Comparison of ENCODE assay signal across 13 mouse cellular contexts in the genomic region with DNA sequence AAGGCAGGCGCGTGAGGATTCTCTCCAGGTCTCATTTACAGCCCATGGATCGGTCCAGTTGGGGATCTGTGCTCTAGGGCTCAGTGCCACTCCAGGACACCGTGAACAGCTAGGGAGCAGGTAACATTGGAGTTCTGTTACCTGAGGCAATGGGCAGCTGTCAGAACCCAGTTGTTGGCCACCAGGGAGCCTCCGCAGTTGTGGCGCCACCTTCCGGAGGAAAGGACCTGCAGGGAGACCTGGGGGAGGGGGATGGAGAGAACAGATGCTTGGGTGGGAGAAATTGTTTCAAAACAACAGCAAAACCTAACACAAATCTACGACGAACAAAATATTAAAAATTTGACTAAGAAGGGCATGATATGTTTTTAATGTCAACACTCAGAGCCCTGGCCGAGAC. TPM values are rescaled to one million over a fixed set of nuclear protein-coding genes. Genes with fewer than 3 reads are reported as not detected.
DNase-seq lines count a peak whose midpoint lies in the region; ATAC-seq and TF ChIP-seq lines count a peak whose summit lies in the region.
"Had no signal": no experiment of that assay in that cellular context is flagged by ENCODE, and none has a peak within 500 bp of the region (broad histone marks: within the 10 kb centered on the region; RNA-seq: fewer than 3 reads in every experiment).

No protein-coding gene starts in this region.

- H3K4me1 ChIP-seq in spleen, adult 2 months (ENCODE audit: control insufficient read depth, insufficient read depth, insufficient read length) = no peaks in the 10 kb centered on the region
- H3K4me1 ChIP-seq in stomach, postnatal 0 days (replicated peaks; ENCODE audit: control insufficient read depth, insufficient read depth) = no peaks in the 10 kb centered on the region

- no peaks in the 10 kb centered on the region for H3K36me3 ChIP-seq in spleen, adult 2 months (ENCODE audit: control insufficient read depth, insufficient read depth, low read length)
- no peaks in the 10 kb centered on the region for H3K36me3 ChIP-seq in stomach, postnatal 0 days (ENCODE audit: control insufficient read depth, insufficient read depth, low read length)
- H3K36me3 ChIP-seq: forebrain, embryonic 12.5 days had no signal

- H3K27ac ChIP-seq in spleen, adult 2 months (ENCODE audit: insufficient read depth, low read length) = no peak overlapping the region
- H3K27ac ChIP-seq in stomach, postnatal 0 days (replicated peaks) = no peak overlapping the region
- H3K27ac ChIP-seq: forebrain, embryonic 12.5 days; macrophage had no signal

- intact Hi-C loops in heart, postnatal 25 days (cut with DNase I) = no loop called here

- DNase-seq in heart, adult 11 months = peak; percentile 87
- DNase-seq in heart, postnatal 25 days (ENCODE audit: low spot score) = no peak
- no peak for DNase-seq in spleen, adult 2 months (ENCODE audit: low read depth in 1 of 2, low spot score in 2 of 2)
- DNase-seq in spleen, postnatal 36 days (ENCODE audit: low spot score in 2 of 2) = no peak
- DNase-seq in kidney, postnatal 14 days = peak; percentile 11
- peak; percentile 28 for DNase-seq in stomach, postnatal 0 days (ENCODE audit: low spot score)
- no peak for DNase-seq in frontal cortex, postnatal 10 days (ENCODE audit: low spot score in 2 of 2)
- DNase-seq: cerebellum, adult 9-11 months had no signal

- TF ChIP-seq EP300 in stomach, postnatal 0 days (optimal IDR thresholded peaks at IDR 0.05) = no peak

- H3K27me3 ChIP-seq in spleen, adult 2 months (ENCODE audit: control insufficient read depth, insufficient read depth, low read length) = no peaks in the 10 kb centered on the region
- no peaks in the 10 kb centered on the region for H3K27me3 ChIP-seq in stomach, postnatal 0 days (ENCODE audit: control insufficient read depth, insufficient read depth, low read length)
- H3K27me3 ChIP-seq: forebrain, embryonic 12.5 days had no signal

- H3K4me3 ChIP-seq in spleen, adult 2 months (ENCODE audit: extremely low read depth, insufficient read depth, insufficient read length) = no peak overlapping the region
- H3K4me3 ChIP-seq in stomach, postnatal 0 days (ENCODE audit: low read depth, low read length) = no peak overlapping the region
- H3K4me3 ChIP-seq: forebrain, embryonic 12.5 days had no signal

- H3K9me3 ChIP-seq in stomach, postnatal 0 days (ENCODE audit: control insufficient read depth, low read length) = no peaks in the 10 kb centered on the region
- H3K9me3 ChIP-seq: forebrain, embryonic 12.5 days had no signal

- 88% methylated on average over 10 of the region's 10 CpGs for WGBS in spleen, adult 2 months
- 67% methylated on average over 10 of the region's 10 CpGs for WGBS in stomach, postnatal 0 days

- H3K9ac ChIP-seq in stomach, postnatal 0 days (ENCODE audit: low read length) = no peak overlapping the region
- H3K9ac ChIP-seq: forebrain, embryonic 12.5 days had no signal

- H3K4me2 ChIP-seq in stomach, postnatal 0 days (replicated peaks; ENCODE audit: low read depth) = no peak overlapping the region
- H3K4me2 ChIP-seq: forebrain, embryonic 12.5 days had no signal

- ATAC-seq in stomach, postnatal 0 days (ENCODE audit: low FRiP score, low TSS enrichment) = no peak
- ATAC-seq in granulocyte monocyte progenitor cell, adult 5-6 weeks (replicated peaks; ENCODE audit: poor library complexity, severe bottlenecking) = no peak

- 0 out of 2 replicates have a peak, but pooled peaks have one; percentile 8 for TF ChIP-seq CTCF in spleen, adult 2 months (IDR thresholded peaks at IDR 0.05; ENCODE audit: extremely low read depth, insufficient read depth, insufficient read length, insufficient replicate concordance)
- peak; percentile 60 for TF ChIP-seq CTCF in stomach, postnatal 0 days (IDR thresholded peaks at IDR 0.05; ENCODE audit: low read depth)

- no peak for TF ChIP-seq POLR2A in spleen, adult 2 months (IDR thresholded peaks at IDR 0.05; ENCODE audit: low read depth, low read length)

RNA-seq across cellular contexts. Expression of gene Cela2a, which starts 3.9 kb away (rescaled TPM):
- not detected for total RNA-seq in heart, postnatal 25 days (2021)
- 18,445 and 18,883 TPM in 2 replicates for polyA plus RNA-seq in spleen, adult 2 months (2012; rRNA removed)
- polyA plus RNA-seq in stomach, postnatal 0 days (2015; fragmentation: Nextera tagmentation; extraction: Ambion mirVana) = 18.1 and 22.4 TPM in 2 replicates
- not detected in 2 replicates for total RNA-seq in granulocyte monocyte progenitor cell, adult 5-6 weeks (2014; fragmentation: Nextera tagmentation)
- total RNA-seq in granulocyte monocyte progenitor cell, adult 5-6 weeks (2017) = not detected in 2 replicates
- total RNA-seq: neutrophil, adult 5-6 weeks had no signal
- polyA plus RNA-seq: forebrain, embryonic 12.5 days; macrophage had no signal

RNA-seq across cellular contexts. Expression of gene Ctrc, which starts 24.1 kb away (rescaled TPM):
- total RNA-seq in heart, postnatal 25 days (2021) = not detected
- polyA plus RNA-seq in spleen, adult 2 months (2012; rRNA removed) = 84.6 and 1,887 TPM in 2 replicates
- polyA plus RNA-seq in stomach, postnatal 0 days (2015; fragmentation: Nextera tagmentation; extraction: Ambion mirVana) = not detected in 2 replicates
- not detected in 2 replicates for total RNA-seq in granulocyte monocyte progenitor cell, adult 5-6 weeks (2014; fragmentation: Nextera tagmentation)
- not detected in 2 replicates for total RNA-seq in granulocyte monocyte progenitor cell, adult 5-6 weeks (2017)
- total RNA-seq: neutrophil, adult 5-6 weeks had no signal
- polyA plus RNA-seq: forebrain, embryonic 12.5 days; intestine, embryonic 14.5 days; macrophage had no signal

RNA-seq across cellular contexts. Expression of gene Casp9, which starts 28.7 kb away (rescaled TPM):
- 1 to 10 TPM; 7.9 to 8.6 TPM for total RNA-seq in heart, postnatal 25 days (2021)
- 18.4 and 25.1 TPM in 2 replicates for polyA plus RNA-seq in spleen, adult 2 months (2012; rRNA removed)
- polyA plus RNA-seq in stomach, postnatal 0 days (2015; fragmentation: Nextera tagmentation; extraction: Ambion mirVana) = 9.8 and 10.8 TPM in 2 replicates
- 11.5 and 12.8 TPM in 2 replicates for total RNA-seq in granulocyte monocyte progenitor cell, adult 5-6 weeks (2014; fragmentation: Nextera tagmentation)
- total RNA-seq in granulocyte monocyte progenitor cell, adult 5-6 weeks (2017) = 8.7 and 11.1 TPM in 2 replicates

RNA-seq across cellular contexts. Expression of gene Dnajc16, which starts 31.4 kb away (rescaled TPM):
- total RNA-seq in heart, postnatal 25 days (2021) = 10 to 100 TPM; 17.7 to 22.9 TPM
- 6.6 and 8.0 TPM in 2 replicates for polyA plus RNA-seq in spleen, adult 2 months (2012; rRNA removed)
- polyA plus RNA-seq in stomach, postnatal 0 days (2015; fragmentation: Nextera tagmentation; extraction: Ambion mirVana) = 2.9 and 3.1 TPM in 2 replicates
- total RNA-seq in granulocyte monocyte progenitor cell, adult 5-6 weeks (2014; fragmentation: Nextera tagmentation) = 6.9 and 10.2 TPM in 2 replicates
- total RNA-seq in granulocyte monocyte progenitor cell, adult 5-6 weeks (2017) = 4.3 and 9.2 TPM in 2 replicates

RNA-seq across cellular contexts. Expression of gene Efhd2, which starts 52.6 kb away (rescaled TPM):
- 10 to 100 TPM; 16.4 to 21.6 TPM for total RNA-seq in heart, postnatal 25 days (2021)
- polyA plus RNA-seq in spleen, adult 2 months (2012; rRNA removed) = 108 and 129 TPM in 2 replicates
- 111 and 121 TPM in 2 replicates for polyA plus RNA-seq in stomach, postnatal 0 days (2015; fragmentation: Nextera tagmentation; extraction: Ambion mirVana)
- 50.2 and 58.8 TPM in 2 replicates for total RNA-seq in granulocyte monocyte progenitor cell, adult 5-6 weeks (2014; fragmentation: Nextera tagmentation)
- total RNA-seq in granulocyte monocyte progenitor cell, adult 5-6 weeks (2017) = 53.7 and 72.7 TPM in 2 replicates

Comparison
In these comparisons a context has a peak if more than half of its experiments do, and no peak if none do; other contexts are left out.
1. DNase-seq: peak in heart, adult 11 months (single experiment), kidney, postnatal 14 days (single experiment) and stomach, postnatal 0 days (single experiment); none in heart, postnatal 25 days (single experiment), spleen, adult 2 months (0 of 2), spleen, postnatal 36 days (0 of 2) and frontal cortex, postnatal 10 days (0 of 2).